Mouse (Mus musculus) liver, adult 2 months (tissue): ENCODE results near the gene Vsir.

Source experiments
- CTCF ChIP-seq: fragments of 200-500 bp; IDR thresholded peaks from 2 replicates; pipeline ENCODE4 v1.5.1; 2011; ENCODE audit warnings: low read depth, low read length, control low read depth
- POLR2A ChIP-seq: fragments of 200-500 bp; IDR thresholded peaks from 2 replicates; pipeline ENCODE4 v1.6.1; 2011; ENCODE audit warnings: low read length, control low read depth; ENCODE audit not compliant: insufficient read depth; ENCODE audit errors: extremely low read depth

GRCm38 (mm10) chr10:60346701-60347405, at the start of gene Vsir:
- TF ChIP-seq POLR2A (peak; percentile 47), CTCF (peak; percentile 80)
